Mouse (Mus musculus) embryo, embryonic 11 days (tissue): Measurements from ENCODE around the gene Ntsr1.
A peak's percentile ranks its signal among the peaks of the same experiment; 100 is the strongest.

ENCODE experiments used
- DNase-seq: peaks from one replicate; pipeline ENCODE4 v3.0.0-alpha.2; 2015

Gene Ntsr1

GRCm38 (mm10) chr2:180499741-180500140 lies at the start of gene Ntsr1:
Gene Ntsr1 (plus strand): TSS chr2:180499976.
- DNase-seq = peak; percentile 27

- no peak for DNase-seq
These were observed 49.2 kb upstream of the Ntsr1 start for GRCm38 (mm10) chr2:180450529-180450928.

- peak; percentile 93 for DNase-seq
These were observed 43.8 kb upstream of the Ntsr1 start, which contains the start of gene Slco4a1 for GRCm38 (mm10) chr2:180455723-180456698. Gene Slco4a1 (plus strand): TSS chr2:180456245.

GRCm38 (mm10) chr2:180456705-180457104 lies 43.1 kb upstream of the Ntsr1 start:
- peak; percentile 35 for DNase-seq

GRCm38 (mm10) chr2:180457680-180458079 lies 42.1 kb upstream of the Ntsr1 start:
- no peak for DNase-seq

- DNase-seq = no peak
These were observed 40.3 kb upstream of the Ntsr1 start for GRCm38 (mm10) chr2:180459437-180459836.

GRCm38 (mm10) chr2:180460801-180461200 lies 39.0 kb upstream of the Ntsr1 start:
- DNase-seq = no peak

GRCm38 (mm10) chr2:180462593-180462992 lies 37.2 kb upstream of the Ntsr1 start:
- DNase-seq = no peak

- peak; percentile 13 for DNase-seq
These were observed 33.3 kb upstream of the Ntsr1 start for GRCm38 (mm10) chr2:180466505-180466904.

GRCm38 (mm10) chr2:180468871-180469270 lies 30.9 kb upstream of the Ntsr1 start:
- no peak for DNase-seq

- DNase-seq = no peak
These were observed 30.0 kb upstream of the Ntsr1 start for GRCm38 (mm10) chr2:180469768-180470167.

- peak; percentile 67 for DNase-seq
These were observed 27.3 kb upstream of the Ntsr1 start for GRCm38 (mm10) chr2:180472306-180473079.

GRCm38 (mm10) chr2:180473080-180473440 lies 26.7 kb upstream of the Ntsr1 start:
- peak; percentile 85 for DNase-seq

GRCm38 (mm10) chr2:180474864-180475263 lies 24.9 kb upstream of the Ntsr1 start:
- DNase-seq = no peak

GRCm38 (mm10) chr2:180482274-180482673 lies 17.5 kb upstream of the Ntsr1 start:
- peak; percentile 55 for DNase-seq

- DNase-seq = no peak
These were observed 14.9 kb upstream of the Ntsr1 start for GRCm38 (mm10) chr2:180484882-180485281.

- DNase-seq = no peak
These were observed 14.5 kb upstream of the Ntsr1 start for GRCm38 (mm10) chr2:180485306-180485705.

- DNase-seq = peak; percentile 72
These were observed 11.5 kb upstream of the Ntsr1 start for GRCm38 (mm10) chr2:180488210-180488751.

- DNase-seq = no peak
These were observed 3.9 kb upstream of the Ntsr1 start for GRCm38 (mm10) chr2:180495906-180496305.

- no peak for DNase-seq
These were observed 950 bp downstream of the Ntsr1 start for GRCm38 (mm10) chr2:180500726-180501125.

- no peak for DNase-seq
These were observed 1.6 kb downstream of the Ntsr1 start for GRCm38 (mm10) chr2:180501217-180501967.

GRCm38 (mm10) chr2:180506281-180506680 lies 6.5 kb downstream of the Ntsr1 start:
- no peak for DNase-seq
